Mouse (Mus musculus) heart, postnatal 0 days (tissue): Measurements from ENCODE around the gene Vmn1r218.

ENCODE experiments used
- CTCF ChIP-seq: IDR thresholded peaks from 2 replicates; pipeline ENCODE4 v1.5.1; 2016; ENCODE audit warnings: antibody characterized with exemption, control low read depth, low read depth
- EP300 ChIP-seq: IDR thresholded peaks from 2 replicates; pipeline ENCODE4 v1.6.1; 2016; ENCODE audit warnings: antibody characterized with exemption, low read depth

DNA sequence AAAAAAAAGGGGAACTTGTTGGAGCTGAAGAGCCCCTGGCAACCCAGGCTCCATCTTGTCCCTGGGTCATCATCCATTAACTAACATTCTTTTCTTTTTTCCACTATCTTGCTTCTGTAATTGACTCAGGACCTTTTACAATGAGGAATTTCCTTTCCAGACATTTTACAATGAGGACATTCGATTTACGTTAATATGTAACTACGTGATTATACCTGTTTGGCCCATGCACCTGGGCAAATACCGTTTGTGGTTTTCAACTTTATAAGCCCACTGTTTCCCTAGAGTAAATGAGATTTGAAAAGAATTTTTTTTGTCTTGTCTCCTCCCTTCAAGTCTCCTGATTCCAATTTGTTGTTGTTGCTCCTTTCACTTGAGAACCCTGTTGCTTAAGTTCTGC is 38.6 kb upstream of the Vmn1r218 start:
- TF ChIP-seq CTCF (no peak), EP300 (no peak)
